Mouse (Mus musculus) erythroblast, embryonic 14.5 days (primary cell): ENCODE data around the gene Sh3bgr.

Experiments used
- GATA1 ChIP-seq: IDR thresholded peaks from 2 replicates; pipeline ENCODE4 v1.6.1; 2012; ENCODE audit warnings: low read length, inconsistent platforms, mixed read lengths
- TAL1 ChIP-seq: IDR thresholded peaks from 3 replicates; pipeline ENCODE4 v1.6.1; 2012; ENCODE audit warnings: low read length, inconsistent platforms, mixed read lengths

DNA sequence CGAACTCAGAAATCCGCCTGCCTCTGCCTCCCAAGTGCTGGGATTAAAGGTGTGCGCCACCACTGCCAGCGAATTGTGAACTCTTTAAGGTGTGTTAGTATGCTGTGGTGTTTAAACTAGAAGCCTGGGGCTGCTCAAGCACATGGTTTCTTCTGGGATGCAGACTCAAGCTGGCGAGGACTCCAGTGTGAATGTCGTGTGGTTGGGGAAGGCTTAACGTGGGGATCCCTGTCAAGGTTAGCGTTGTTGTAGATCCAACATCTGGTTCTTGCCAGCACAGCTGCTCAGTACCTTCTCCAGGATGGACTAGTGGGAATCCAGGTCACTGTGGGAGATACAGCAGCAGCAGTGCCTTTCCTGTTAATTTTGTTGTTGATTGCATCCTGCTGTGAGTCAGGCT is 31.7 kb downstream of the Sh3bgr start:
- no peak for TF ChIP-seq GATA1
- no peak for TF ChIP-seq TAL1
